Mouse (Mus musculus): Measurements from ENCODE around the gene Tunar.

- TF ChIP-seq MAFK (IDR thresholded peaks at IDR 0.05; ENCODE audit: insufficient read depth, low read depth, low read length) (no peak), ZC3H11A (IDR thresholded peaks at IDR 0.05; ENCODE audit: borderline replicate concordance, low read depth, low read length) (no peak), HCFC1 (IDR thresholded peaks at IDR 0.05; ENCODE audit: borderline replicate concordance, insufficient read depth, low read length) (no peak), CHD2 (IDR thresholded peaks at IDR 0.05; ENCODE audit: low read depth, low read length) (no peak), ZNF384 (IDR thresholded peaks at IDR 0.05; ENCODE audit: low read depth, low read length) (no peak)
These were observed 21.1 kb upstream of the Tunar start for GRCm38 (mm10) chr12:105312571-105313035.

All from ES-E14 (cell line).